Mouse (Mus musculus): ENCODE results near the gene Orm1. TPM values are rescaled to one million over a fixed set of nuclear protein-coding genes. Genes with fewer than 3 reads are reported as not detected.

Gene Orm1
- polyA plus RNA-seq, 1 experiment from 2014 or later = not detected

- H3K9me3 ChIP-seq = no peaks in the 10 kb centered on the region
- no peaks in the 10 kb centered on the region for H3K4me1 ChIP-seq (replicated peaks)
- WGBS = 66% methylated on average over 2 of the region's 2 CpGs
- no peak for ATAC-seq (ENCODE audit: low FRiP score, low read depth)
- H3K4me3 ChIP-seq = no peak overlapping the region
- H3K27ac ChIP-seq (replicated peaks) = no peak overlapping the region
- H3K27me3 ChIP-seq = no peaks in the 10 kb centered on the region
- no peaks in the 10 kb centered on the region for H3K36me3 ChIP-seq
- no peak overlapping the region for H3K9ac ChIP-seq
- H3K4me2 ChIP-seq = no peak overlapping the region
These were observed 12.7 kb downstream of the Orm1 start for GRCm38 (mm10) chr4:63356981-63357570.

DNA sequence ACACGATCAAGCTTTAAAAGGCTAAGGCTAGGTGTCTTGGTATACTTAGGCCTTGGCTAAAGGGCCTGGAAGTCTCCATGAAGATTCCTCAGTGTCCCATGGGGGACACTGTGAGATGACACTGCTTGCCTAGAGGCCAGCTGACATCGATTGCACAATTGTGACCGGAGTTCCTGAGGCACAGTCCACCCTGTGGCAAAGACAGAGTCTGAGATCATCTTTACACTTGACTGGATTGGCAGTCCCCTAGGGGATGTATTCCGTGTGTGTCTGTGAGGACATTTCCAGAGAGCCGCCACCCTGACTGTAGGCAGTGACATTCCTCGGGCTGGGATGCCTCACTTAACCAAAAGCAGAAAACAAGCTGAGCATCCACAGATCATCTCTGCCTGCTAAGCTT is 15.5 kb downstream of the Orm1 start:
- H3K4me1 ChIP-seq (replicated peaks) = no peaks in the 10 kb centered on the region
- no peaks in the 10 kb centered on the region for H3K36me3 ChIP-seq
- no peak for ATAC-seq (ENCODE audit: low FRiP score, low read depth)
- 61% methylated on average over 6 of the region's 6 CpGs for WGBS
- H3K27ac ChIP-seq (replicated peaks) = no peak overlapping the region
- H3K4me2 ChIP-seq = no peak overlapping the region
- H3K9me3 ChIP-seq = no peaks in the 10 kb centered on the region
- H3K4me3 ChIP-seq = no peak overlapping the region
- no peak overlapping the region for H3K9ac ChIP-seq
- no peaks in the 10 kb centered on the region for H3K27me3 ChIP-seq

GRCm38 (mm10) chr4:63362150-63362549 is 17.8 kb downstream of the Orm1 start, which contains the start of gene Orm2:
Gene Orm2 (plus strand): TSS chr4:63362449.
- Histone ChIP-seq H3K4me1 (replicated peaks) (no peaks in the 10 kb centered on the region), H3K27ac (replicated peaks) (no peak within 1 kb of the TSS), H3K36me3 (no peaks in the 10 kb centered on the region), H3K9me3 (no peaks in the 10 kb centered on the region), H3K4me2 (no peak within 1 kb of the TSS), H3K4me3 (no peak within 1 kb of the TSS), H3K27me3 (no peaks in the 10 kb centered on the region), H3K9ac (no peak within 1 kb of the TSS)
- no peak for ATAC-seq (ENCODE audit: low FRiP score, low read depth)
- 87% methylated on average over 5 of the region's 5 CpGs for WGBS

- Histone ChIP-seq H3K9ac (no peak overlapping the region), H3K27me3 (no peaks in the 10 kb centered on the region), H3K27ac (replicated peaks) (no peak overlapping the region), H3K9me3 (no peaks in the 10 kb centered on the region), H3K36me3 (no peaks in the 10 kb centered on the region), H3K4me2 (no peak overlapping the region), H3K4me1 (replicated peaks) (peaks cover 6% of the 10 kb centered on the region; the same call in 1 of the 2 replicates), H3K4me3 (no peak overlapping the region)
- 18% methylated on average over 4 of the region's 4 CpGs for WGBS
- ATAC-seq (ENCODE audit: low FRiP score, low read depth) = peak; percentile 39
These were observed 24.2 kb downstream of the Orm1 start for GRCm38 (mm10) chr4:63368577-63368976.

GRCm38 (mm10) chr4:63370897-63371296 is 26.5 kb downstream of the Orm1 start:
- no peaks in the 10 kb centered on the region for H3K9me3 ChIP-seq
- 38% methylated on average over 7 of the region's 7 CpGs for WGBS
- peaks cover 6% of the 10 kb centered on the region; the same call in 1 of the 2 replicates for H3K4me1 ChIP-seq (replicated peaks)
- no peak overlapping the region for H3K4me2 ChIP-seq
- no peak overlapping the region for H3K4me3 ChIP-seq
- H3K27ac ChIP-seq (replicated peaks) = no peak overlapping the region
- no peaks in the 10 kb centered on the region for H3K27me3 ChIP-seq
- no peak overlapping the region for H3K9ac ChIP-seq
- H3K36me3 ChIP-seq = no peaks in the 10 kb centered on the region
- no peak for ATAC-seq (ENCODE audit: low FRiP score, low read depth)

DNA sequence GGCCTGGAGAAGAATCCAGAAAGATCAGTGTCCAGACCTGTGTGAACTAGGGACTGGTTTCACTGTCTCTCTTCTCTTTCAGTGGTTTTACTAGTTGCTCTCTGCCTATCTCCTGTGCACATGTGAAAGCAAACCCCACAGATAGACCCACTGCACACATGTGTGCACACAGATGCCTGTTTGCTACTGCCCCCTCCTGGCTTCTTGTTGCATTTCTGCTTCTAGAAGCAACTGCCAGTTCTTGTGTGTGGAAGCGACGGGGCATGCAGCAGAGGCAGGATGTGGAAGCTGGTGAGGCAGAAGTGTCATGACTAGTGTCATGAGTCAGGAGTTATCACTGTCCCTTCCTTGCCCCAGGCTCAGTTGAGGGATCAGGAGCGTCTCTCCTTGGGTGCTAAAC is 27.5 kb downstream of the Orm1 start:
- Histone ChIP-seq H3K4me2 (no peak overlapping the region), H3K9me3 (no peaks in the 10 kb centered on the region), H3K27me3 (no peaks in the 10 kb centered on the region), H3K36me3 (no peaks in the 10 kb centered on the region), H3K9ac (no peak overlapping the region), H3K4me1 (replicated peaks) (peaks cover 6% of the 10 kb centered on the region; the same call in 1 of the 2 replicates), H3K4me3 (no peak overlapping the region), H3K27ac (replicated peaks) (no peak overlapping the region)
- ATAC-seq (ENCODE audit: low FRiP score, low read depth) = no peak
- 62% methylated on average over 3 of the region's 3 CpGs for WGBS

DNA sequence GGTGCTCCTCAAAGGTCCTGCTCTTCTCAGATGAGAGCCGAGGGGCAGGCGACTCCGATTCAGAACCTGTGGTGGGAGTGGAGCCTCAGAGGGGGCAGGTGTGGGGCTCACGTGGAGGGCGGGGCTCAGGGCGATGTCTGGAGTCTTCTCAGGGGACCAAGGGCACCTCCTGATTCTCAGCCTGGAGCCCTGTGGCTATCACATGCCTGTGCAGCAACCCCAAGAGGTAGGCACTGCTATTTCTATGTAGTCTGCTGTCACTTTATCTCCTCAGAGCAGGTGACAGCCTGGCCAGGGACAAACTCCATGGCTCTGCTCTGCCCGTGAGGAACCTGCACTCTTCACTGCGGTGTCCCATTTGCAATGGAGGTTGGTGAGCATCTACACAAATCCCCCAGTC is 29.0 kb downstream of the Orm1 start:
- peaks cover 6% of the 10 kb centered on the region; the same call in 1 of the 2 replicates for H3K4me1 ChIP-seq (replicated peaks)
- 87% methylated on average over 8 of the region's 8 CpGs for WGBS
- no peak overlapping the region for H3K4me3 ChIP-seq
- H3K36me3 ChIP-seq = 0 out of 2 replicates have a peak, but pooled peaks cover 3% of the 10 kb centered on the region
- no peaks in the 10 kb centered on the region for H3K27me3 ChIP-seq
- no peak overlapping the region for H3K9ac ChIP-seq
- H3K4me2 ChIP-seq = no peak overlapping the region
- no peak overlapping the region for H3K27ac ChIP-seq (replicated peaks)
- no peak for ATAC-seq (ENCODE audit: low FRiP score, low read depth)
- H3K9me3 ChIP-seq = no peaks in the 10 kb centered on the region

- Histone ChIP-seq H3K4me2 (no peak overlapping the region), H3K4me1 (replicated peaks) (peaks cover 6% of the 10 kb centered on the region; the same call in 1 of the 2 replicates), H3K9me3 (no peaks in the 10 kb centered on the region), H3K4me3 (no peak overlapping the region), H3K36me3 (peaks cover 6% of the 10 kb centered on the region; the same call in 1 of the 2 replicates), H3K27ac (replicated peaks) (no peak overlapping the region), H3K9ac (no peak overlapping the region), H3K27me3 (no peaks in the 10 kb centered on the region)
- WGBS = 91% methylated on average over 12 of the region's 12 CpGs
- ATAC-seq (ENCODE audit: low FRiP score, low read depth) = no peak
These were observed 30.0 kb downstream of the Orm1 start for GRCm38 (mm10) chr4:63374331-63374730.

GRCm38 (mm10) chr4:63375367-63375766 is 31.0 kb downstream of the Orm1 start:
- WGBS = 61% methylated on average over 1 of the region's 1 CpGs
- peaks cover 7% of the 10 kb centered on the region; the same call in 1 of the 2 replicates for H3K36me3 ChIP-seq
- ATAC-seq (ENCODE audit: low FRiP score, low read depth) = peak; percentile 68

GRCm38 (mm10) chr4:63377483-63377882 is 33.1 kb downstream of the Orm1 start:
- Histone ChIP-seq H3K4me1 (replicated peaks) (no peaks in the 10 kb centered on the region), H3K27ac (replicated peaks) (no peak overlapping the region), H3K36me3 (peaks cover 12% of the 10 kb centered on the region), H3K4me2 (no peak overlapping the region), H3K9me3 (no peaks in the 10 kb centered on the region), H3K9ac (no peak overlapping the region), H3K27me3 (no peaks in the 10 kb centered on the region), H3K4me3 (no peak overlapping the region)
- ATAC-seq (ENCODE audit: low FRiP score, low read depth) = no peak
- WGBS = 62% methylated on average over 7 of the region's 7 CpGs

More at GRCm38 (mm10) chr4:63375367-63375766, 31.0 kb downstream of the Orm1 start:
- Histone ChIP-seq H3K4me2 (no peak overlapping the region), H3K9me3 (no peaks in the 10 kb centered on the region), H3K4me3 (no peak overlapping the region), H3K9ac (no peak overlapping the region), H3K27ac (replicated peaks) (no peak overlapping the region), H3K4me1 (replicated peaks) (peaks cover 6% of the 10 kb centered on the region; the same call in 1 of the 2 replicates), H3K27me3 (no peaks in the 10 kb centered on the region)

GRCm38 (mm10) chr4:63382676-63383369 is 38.5 kb downstream of the Orm1 start:
- Histone ChIP-seq H3K4me2 (no peak overlapping the region), H3K9ac (no peak overlapping the region), H3K27ac (replicated peaks) (no peak overlapping the region), H3K27me3 (no peaks in the 10 kb centered on the region), H3K4me3 (no peak overlapping the region), H3K4me1 (replicated peaks) (no peaks in the 10 kb centered on the region), H3K9me3 (no peaks in the 10 kb centered on the region), H3K36me3 (peaks cover 13% of the 10 kb centered on the region)
- no peak for ATAC-seq (ENCODE audit: low FRiP score, low read depth)
- WGBS = 90% methylated on average over 4 of the region's 4 CpGs

GRCm38 (mm10) chr4:63383474-63383873 is 39.1 kb downstream of the Orm1 start:
- no peak for ATAC-seq (ENCODE audit: low FRiP score, low read depth)
- Histone ChIP-seq H3K27ac (replicated peaks) (no peak overlapping the region), H3K4me3 (no peak overlapping the region), H3K4me1 (replicated peaks) (0 out of 2 replicates have a peak, but pooled peaks cover under 1% of the 10 kb centered on the region), H3K9ac (no peak overlapping the region), H3K4me2 (no peak overlapping the region), H3K27me3 (no peaks in the 10 kb centered on the region), H3K36me3 (peaks cover 13% of the 10 kb centered on the region), H3K9me3 (no peaks in the 10 kb centered on the region)
- WGBS = 74% methylated on average over 12 of the region's 12 CpGs

Measured in hindbrain, embryonic 15.5 days (tissue).